Mouse (Mus musculus) midbrain, postnatal 0 days (tissue): Measurements from ENCODE around the gene Tcam1. TPM values are rescaled to one million over a fixed set of nuclear protein-coding genes. Genes with fewer than 3 reads are reported as not detected.

ENCODE experiments used
- ATAC-seq: fragments of 200-750 bp; cut with Nextera tagmentation; 2 replicates; pipeline ENCODE4 v1.8.0; 2017; ENCODE audit warnings: moderate number of reproducible peaks, mild to moderate bottlenecking, moderate TSS enrichment, moderate library complexity; ENCODE audit not compliant: low FRiP score
- DNase-seq: peaks from one replicate; pipeline ENCODE4 v3.0.0-alpha.2; 2015; ENCODE audit warnings: low spot score
- H3K27ac ChIP-seq: fragments of 300-500 bp; sonication (generic); 2 replicates; pipeline ENCODE4 v1.5.1; 2014; ENCODE audit warnings: low read depth, mild to moderate bottlenecking, low read length, mixed read lengths
- H3K27me3 ChIP-seq: fragments of 300-500 bp; sonication (generic); 2 replicates; pipeline ENCODE4 v1.6.1; 2014; ENCODE audit warnings: low read length, control low read depth, mixed read lengths; ENCODE audit not compliant: insufficient read depth
- H3K36me3 ChIP-seq: fragments of 300-500 bp; sonication (generic); 2 replicates; pipeline ENCODE4 v1.6.1; 2014; ENCODE audit warnings: low read length, control low read depth, mixed read lengths; ENCODE audit not compliant: insufficient read depth
- H3K4me1 ChIP-seq: fragments of 300-500 bp; sonication (generic); 2 replicates; pipeline ENCODE4 v1.6.1; 2014; ENCODE audit warnings: mild to moderate bottlenecking, control low read depth, antibody characterized with exemption, low read length, mixed read lengths; ENCODE audit not compliant: insufficient read depth
- H3K4me2 ChIP-seq: fragments of 300-500 bp; sonication (generic); 2 replicates; pipeline ENCODE4 v1.6.1; 2014; ENCODE audit warnings: low read depth, mild to moderate bottlenecking, low read length, mixed read lengths; ENCODE audit not compliant: poor library complexity, severe bottlenecking
- H3K4me3 ChIP-seq: fragments of 300-500 bp; sonication (generic); 2 replicates; pipeline ENCODE4 v1.5.1; 2014; ENCODE audit warnings: low read depth, mild to moderate bottlenecking, low read length, moderate library complexity
- H3K9ac ChIP-seq: fragments of 300-500 bp; sonication (generic); replicated peaks from 2 replicates; pipeline ENCODE4 v1.6.1; 2014; ENCODE audit warnings: mild to moderate bottlenecking, low read length, moderate library complexity, mixed read lengths; ENCODE audit not compliant: poor library complexity, severe bottlenecking
- H3K9me3 ChIP-seq: fragments of 300-500 bp; sonication (generic); 2 replicates; pipeline ENCODE4 v1.6.1; 2016; ENCODE audit warnings: low read length, control low read depth
- CTCF ChIP-seq: IDR thresholded peaks from 2 replicates; pipeline ENCODE4 v1.5.1; 2016; ENCODE audit warnings: antibody characterized with exemption, mild to moderate bottlenecking
- WGBS: fragments of 180-500 bp; shearing (Covaris S2); extraction: QIAGEN DNeasy Blood & Tissue Kit; methylation state at CpG from one replicate; pipeline ENCODE4 v1.1.7; 2014; 5-methylcytosine and 5-hydroxymethylcytosine counted together
- polyA plus RNA-seq: library from polyadenylated mRNA; unstranded; fragments of >200 nt; fragmentation: Nextera tagmentation; extraction: Ambion mirVana; gene quantifications from 2 replicates; pipeline ENCODE4 v1.2.1, GENCODE M21; 2015
- total RNA-seq: library from RNA; depleted of rRNA; stranded (reverse); fragments of >200 nt; gene quantifications from 2 replicates; pipeline ENCODE4 v1.2.3, GENCODE M21; 2014

Gene Tcam1
- total and polyA plus RNA-seq, 2 experiments from 2014 or later = 0.10 to 0.22 TPM

DNA sequence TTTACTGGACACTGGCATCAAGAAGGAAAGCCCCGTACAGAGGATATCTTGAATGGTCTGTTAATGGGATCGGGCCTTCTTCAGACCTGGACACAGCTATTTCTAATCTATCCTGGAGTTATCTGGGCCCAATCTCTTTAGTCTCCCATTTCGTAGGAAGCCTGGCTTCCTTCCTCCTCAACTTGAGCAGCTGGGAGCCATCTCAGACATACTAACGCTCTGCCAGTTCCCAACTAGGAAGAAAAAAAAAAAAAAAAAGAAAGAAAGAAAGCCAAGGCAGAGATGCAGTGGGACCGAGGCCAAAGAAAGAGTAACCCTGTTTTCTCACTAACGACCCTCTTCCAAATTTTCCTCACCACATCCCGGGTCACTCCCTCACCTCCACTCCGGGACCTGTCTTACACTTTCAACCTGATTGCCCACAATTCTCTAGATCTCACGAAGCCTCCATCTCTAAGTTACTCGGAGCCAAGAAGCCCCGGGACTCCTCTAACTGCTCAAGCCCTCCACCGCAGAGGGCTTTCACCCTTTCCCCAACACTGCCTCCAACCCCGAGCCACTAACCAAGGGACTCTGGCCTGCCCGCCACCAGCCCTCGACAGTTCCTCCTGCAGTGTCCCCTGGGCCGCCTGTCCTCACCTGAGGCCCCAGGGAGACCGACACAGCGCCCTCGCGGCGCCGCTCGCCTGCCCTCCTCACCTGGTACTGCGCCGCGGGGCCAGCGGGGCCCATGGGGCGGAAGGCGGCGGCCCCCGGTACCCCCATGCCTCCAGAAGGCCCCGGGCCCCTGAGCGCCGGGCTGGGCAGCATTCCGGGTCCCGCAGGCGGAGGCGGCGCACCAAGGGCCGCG lies 4.5 kb upstream of the Tcam1 start:
- Histone ChIP-seq H3K27me3 (no peaks in the 10 kb centered on the region), H3K9ac (peak overlapping the region; percentile 92), H3K9me3 (no peaks in the 10 kb centered on the region), H3K4me1 (peaks cover 15% of the 10 kb centered on the region), H3K27ac (peak overlapping the region; percentile 79), H3K4me2 (peak overlapping the region; percentile 87), H3K4me3 (peak overlapping the region; percentile 94), H3K36me3 (peaks cover under 1% of the 10 kb centered on the region)
- no peak for TF ChIP-seq CTCF
- WGBS = under 1% methylated on average over 41 of the region's 41 CpGs
- ATAC-seq (peak; percentile 22; the same call in 1 of the 2 replicates), DNase-seq (peak; percentile 21)

- H3K9me3 ChIP-seq = no peaks in the 10 kb centered on the region
- peak within 1 kb of the TSS; percentile 79 for H3K27ac ChIP-seq
- DNase-seq = peak; percentile 99
- peak within 1 kb of the TSS; percentile 87 for H3K4me2 ChIP-seq
- TF ChIP-seq CTCF = no peak
- peak within 1 kb of the TSS; percentile 92 for H3K9ac ChIP-seq
- H3K27me3 ChIP-seq = no peaks in the 10 kb centered on the region
- H3K4me3 ChIP-seq = peak within 1 kb of the TSS; percentile 94
- no peaks in the 10 kb centered on the region for H3K36me3 ChIP-seq
- peak; percentile 95 for ATAC-seq
- peaks cover 15% of the 10 kb centered on the region for H3K4me1 ChIP-seq
- WGBS = under 1% methylated on average over 70 of the region's 72 CpGs
These were observed 3.7 kb upstream of the Tcam1 start, which contains the start of gene Smarcd2 for GRCm38 (mm10) chr11:106272644-106273310. Smarcd2 (minus strand) TSS chr11:106272972.

GRCm38 (mm10) chr11:106273311-106273684 lies 3.2 kb upstream of the Tcam1 start:
- Histone ChIP-seq H3K27ac (peak overlapping the region; percentile 72), H3K9me3 (no peaks in the 10 kb centered on the region), H3K27me3 (no peaks in the 10 kb centered on the region), H3K4me2 (peak overlapping the region; percentile 87), H3K4me3 (peak overlapping the region; percentile 94), H3K36me3 (no peaks in the 10 kb centered on the region), H3K9ac (peak overlapping the region; percentile 92), H3K4me1 (peaks cover 15% of the 10 kb centered on the region)
- TF ChIP-seq CTCF = no peak
- ATAC-seq = 0 out of 2 replicates have a peak, but pooled peaks have one; percentile 11
- 16% methylated on average over 16 of the region's 16 CpGs for WGBS
- DNase-seq = no peak

- H3K36me3 ChIP-seq = no peaks in the 10 kb centered on the region
- H3K9ac ChIP-seq = no peak overlapping the region
- peak overlapping the region; percentile 87; the same call in 1 of the 2 replicates for H3K4me2 ChIP-seq
- no peak for TF ChIP-seq CTCF
- no peak for ATAC-seq
- WGBS = over 99% methylated on average over 6 of the region's 6 CpGs
- H3K9me3 ChIP-seq = no peaks in the 10 kb centered on the region
- H3K27me3 ChIP-seq = no peaks in the 10 kb centered on the region
- no peak overlapping the region for H3K27ac ChIP-seq
- H3K4me3 ChIP-seq = no peak overlapping the region
- H3K4me1 ChIP-seq = peaks cover 15% of the 10 kb centered on the region
- DNase-seq = no peak
These were observed 2.7 kb upstream of the Tcam1 start for GRCm38 (mm10) chr11:106273811-106274210.

DNA sequence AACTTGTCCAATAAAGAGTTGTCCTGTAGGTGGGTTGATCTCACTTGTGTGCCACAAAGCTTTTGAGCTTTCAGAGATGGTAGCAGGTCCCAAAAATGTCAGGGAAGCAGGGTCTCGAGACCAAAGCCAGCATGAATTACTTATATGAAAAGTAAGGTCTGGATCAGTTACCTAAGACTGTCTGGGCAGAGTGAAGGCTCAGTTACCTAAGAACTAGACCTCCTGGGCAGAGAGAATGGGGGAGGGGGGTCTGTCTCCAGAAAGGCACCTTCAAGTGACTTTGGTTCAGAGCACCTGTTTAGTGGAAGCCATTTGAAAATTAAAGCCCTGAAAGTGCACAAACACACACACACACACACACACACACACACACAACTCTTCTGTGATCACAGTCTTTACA lies 2.1 kb upstream of the Tcam1 start:
- Histone ChIP-seq H3K4me3 (no peak overlapping the region), H3K27ac (no peak overlapping the region), H3K9ac (no peak overlapping the region), H3K27me3 (no peaks in the 10 kb centered on the region), H3K36me3 (no peaks in the 10 kb centered on the region), H3K9me3 (no peaks in the 10 kb centered on the region), H3K4me1 (peaks cover 12% of the 10 kb centered on the region), H3K4me2 (no peak overlapping the region)
- ATAC-seq (no peak), DNase-seq (no peak)
- no peak for TF ChIP-seq CTCF
- WGBS = 88% methylated on average over 1 of the region's 1 CpGs

DNA sequence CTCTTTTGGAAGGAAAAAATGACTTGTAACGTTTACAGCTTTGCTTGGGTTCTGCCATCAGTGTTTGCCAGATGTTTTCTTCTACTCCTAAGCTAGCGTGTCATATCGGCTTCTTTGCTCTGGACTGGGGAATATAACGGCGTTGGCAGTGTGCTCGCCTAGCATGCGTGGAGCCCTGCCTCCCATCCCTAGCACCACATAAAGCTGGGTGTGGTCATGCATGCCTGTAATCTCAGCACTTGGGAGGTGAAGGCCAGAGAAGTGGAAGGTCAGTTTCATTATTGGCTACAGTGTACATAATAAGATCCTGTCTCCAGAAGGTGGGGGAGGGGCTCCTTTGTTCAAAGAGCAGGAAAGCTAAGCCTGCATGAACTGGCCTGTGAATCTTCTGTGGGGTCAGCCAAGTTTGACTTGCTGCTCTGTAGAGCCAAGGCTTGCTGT lies 1.5 kb upstream of the Tcam1 start:
- peaks cover 12% of the 10 kb centered on the region for H3K4me1 ChIP-seq
- ATAC-seq (no peak), DNase-seq (no peak)
- H3K27me3 ChIP-seq = no peaks in the 10 kb centered on the region
- no peak overlapping the region for H3K4me3 ChIP-seq
- H3K27ac ChIP-seq = no peak overlapping the region
- H3K36me3 ChIP-seq = no peaks in the 10 kb centered on the region
- no peak overlapping the region for H3K9ac ChIP-seq
- 87% methylated on average over 7 of the region's 7 CpGs for WGBS
- TF ChIP-seq CTCF = no peak
- no peaks in the 10 kb centered on the region for H3K9me3 ChIP-seq
- H3K4me2 ChIP-seq = no peak overlapping the region
